Mouse (Mus musculus) spleen, postnatal 14 days (tissue): ENCODE data around the gene Nrd1.

ENCODE experiments used
- DNase-seq, 2 experiments: peaks; one replicate each; pipeline ENCODE4 v3.0.0; 2021 to 2022; ENCODE audit warnings: low spot score in 2 of 2

Nrd1 gene

GRCm38 (mm10) chr4:109094269-109094668 is 93.8 kb downstream of the Nrd1 start:
- no peak for DNase-seq

DNA sequence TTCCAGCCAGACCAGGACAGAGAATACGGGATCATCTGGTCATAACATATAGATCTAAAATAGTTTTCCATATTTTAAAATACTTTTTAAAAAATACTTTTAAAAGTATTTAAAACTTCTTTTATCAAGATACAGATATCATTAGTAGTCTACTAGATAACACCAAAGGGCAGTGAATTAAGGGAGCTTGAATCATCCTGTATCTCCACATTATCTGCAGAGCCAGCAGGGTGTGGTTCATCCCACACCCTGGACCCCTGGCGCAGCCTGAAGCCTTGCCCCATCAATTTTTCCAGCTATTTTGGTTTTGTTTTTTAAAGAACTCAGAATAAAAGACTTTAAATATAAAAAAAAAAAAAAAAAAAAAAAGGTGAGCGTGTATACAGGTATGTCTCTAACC is 98.4 kb downstream of the Nrd1 start:
- no peak for DNase-seq

GRCm38 (mm10) chr4:109102574-109102973 is 102.1 kb downstream of the Nrd1 start:
- no peak for DNase-seq

- DNase-seq = no peak
These were observed 102.9 kb downstream of the Nrd1 start for GRCm38 (mm10) chr4:109103145-109103883.

DNA sequence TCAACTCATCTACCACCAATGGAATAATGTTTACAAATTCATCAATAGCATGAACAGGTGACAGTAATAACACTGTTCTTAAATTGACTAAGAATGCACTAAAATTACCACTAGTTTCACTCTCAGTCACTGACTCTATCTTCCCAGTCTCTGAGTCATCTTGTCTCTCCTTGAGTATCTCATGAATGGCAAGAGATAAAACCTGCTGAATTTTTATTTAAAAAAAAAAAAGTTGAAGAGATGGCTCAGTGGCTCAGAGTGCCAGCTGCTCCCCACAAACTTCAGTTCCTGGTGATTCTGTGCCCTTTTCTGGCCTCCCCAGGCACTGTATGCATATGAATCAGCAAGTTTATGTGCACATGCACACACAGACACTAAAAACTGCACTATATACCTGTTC is 104.8 kb downstream of the Nrd1 start:
- no peak for DNase-seq

DNA sequence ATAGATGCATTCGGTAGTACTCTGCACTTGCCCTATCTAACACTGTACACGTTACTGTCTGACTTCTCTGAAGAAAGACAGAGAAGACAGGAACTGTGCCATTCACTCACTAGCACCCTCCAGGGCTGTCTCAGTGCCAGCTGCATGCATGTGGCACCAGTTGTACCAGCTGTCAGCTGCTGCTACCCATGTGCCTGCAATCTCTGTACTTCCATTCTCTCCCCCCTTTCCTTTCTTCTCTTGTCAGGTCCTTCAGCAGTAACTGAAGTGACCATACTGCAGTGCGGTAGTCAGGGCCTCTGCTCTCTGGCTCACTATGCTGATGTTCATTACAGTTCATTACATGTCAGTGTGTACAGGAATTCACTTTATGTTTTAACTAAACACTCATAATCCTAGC is 105.6 kb downstream of the Nrd1 start:
- no peak for DNase-seq

- DNase-seq = no peak
These were observed 106.1 kb downstream of the Nrd1 start for GRCm38 (mm10) chr4:109106594-109106993.

DNA sequence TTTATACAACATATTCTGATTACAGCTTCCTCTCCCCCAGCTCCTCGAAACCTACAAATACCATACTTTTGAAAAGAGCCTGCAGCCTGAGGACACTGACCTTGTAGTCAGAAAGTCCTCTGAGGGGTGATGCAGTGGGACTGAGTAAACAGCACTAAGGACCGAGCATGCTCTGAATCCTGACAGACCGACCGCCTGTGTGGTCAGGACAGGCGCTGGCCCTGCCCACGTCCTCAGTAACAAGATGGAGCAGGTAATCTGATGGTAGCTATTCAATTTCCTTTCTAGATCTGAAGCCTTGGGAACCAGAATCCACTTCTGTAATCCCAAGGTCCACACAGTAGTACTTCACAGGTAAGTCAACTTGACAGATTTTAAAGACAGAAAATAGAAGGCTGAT is 108.6 kb downstream of the Nrd1 start:
- no peak for DNase-seq

DNA sequence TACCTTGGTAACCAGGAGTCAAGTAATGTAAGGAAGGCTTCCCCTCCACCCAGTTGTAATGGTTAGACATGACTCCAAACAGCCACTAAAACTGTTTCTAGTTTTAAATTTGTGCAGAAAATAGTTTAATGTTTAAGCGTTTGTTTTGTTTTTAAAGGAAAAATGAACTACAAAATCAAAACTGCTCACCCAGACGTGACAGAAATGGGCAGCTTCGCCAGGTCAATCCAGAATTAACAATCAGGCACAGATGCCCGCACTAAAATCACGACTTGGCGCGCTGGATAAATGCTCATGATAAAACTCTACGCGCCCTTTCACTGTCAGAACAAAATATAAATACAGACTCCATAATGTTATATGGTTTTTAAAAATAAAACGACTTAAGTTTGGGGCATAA is 109.2 kb downstream of the Nrd1 start:
- DNase-seq = no peak

DNA sequence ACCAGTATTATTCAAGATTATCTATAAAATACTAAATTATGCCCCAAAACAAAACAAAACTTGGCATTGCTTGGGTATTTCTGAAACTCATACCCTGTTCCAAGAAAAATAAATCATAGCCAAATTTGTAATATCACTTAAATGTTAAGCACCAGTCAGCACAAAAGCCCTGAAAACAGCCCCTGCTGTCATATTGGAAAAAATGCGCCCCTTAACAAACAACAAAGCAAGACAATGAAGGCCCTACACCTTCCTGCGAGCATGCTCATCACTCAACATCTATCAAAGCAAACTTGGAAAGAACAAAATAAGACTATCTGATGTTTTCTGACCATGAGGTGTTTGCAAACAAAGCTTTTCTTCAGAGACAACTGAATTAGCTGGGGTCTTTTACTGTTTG is 110.5 kb downstream of the Nrd1 start:
- DNase-seq = no peak
